Mouse (Mus musculus) brain, adult 2 months (tissue): ENCODE data around the gene 4933411K16Rik.

ENCODE experiments used
- DNase-seq: peaks from one replicate; pipeline ENCODE4 v3.0.0; 2011; ENCODE audit warnings: low read depth, low spot score

Gene 4933411K16Rik

DNA sequence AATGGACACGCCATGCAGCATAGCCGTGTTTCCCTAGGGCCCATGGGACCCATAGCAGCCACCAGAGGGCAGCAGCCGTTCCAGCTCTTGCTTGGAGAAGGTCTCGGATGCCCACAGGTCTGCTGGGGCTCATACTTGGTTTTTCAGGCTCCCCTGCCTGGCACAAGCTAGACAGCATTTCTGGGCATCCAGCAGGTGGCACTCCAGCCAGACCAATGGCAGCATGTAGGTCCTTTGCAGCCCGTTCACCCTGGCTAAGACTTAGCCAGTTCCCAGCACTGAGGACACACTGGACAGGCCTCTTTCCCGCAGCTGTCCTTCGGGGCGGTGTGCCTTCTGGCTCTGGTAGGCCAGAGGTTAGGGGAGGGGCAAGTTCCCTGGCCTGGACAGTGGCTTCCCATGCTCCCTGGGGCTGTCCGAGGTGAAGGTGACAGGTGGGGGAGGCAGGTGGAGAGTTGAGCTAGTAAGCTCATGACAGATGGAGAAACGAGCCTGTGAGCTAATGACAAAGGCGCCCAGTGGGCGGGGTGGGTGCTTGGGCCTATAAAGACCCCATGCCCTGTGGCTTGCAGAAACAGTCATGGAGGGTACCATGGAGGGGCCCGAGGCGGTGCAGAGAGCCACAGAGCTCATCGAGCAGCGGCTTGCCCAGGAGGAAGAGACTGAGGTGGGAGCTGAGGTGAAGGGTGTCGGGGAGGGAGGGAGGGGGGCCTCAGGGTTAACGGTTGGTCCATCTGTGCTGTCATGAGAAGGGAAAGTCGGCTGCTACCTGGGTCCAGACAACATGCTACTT, 16.4 kb upstream of the 4933411K16Rik start, which contains the start of gene Ankrd2:
TSS of gene Ankrd2 (plus strand) at position 545 of the 793 bp plus-strand sequence.
- peak; percentile 97 for DNase-seq

DNA sequence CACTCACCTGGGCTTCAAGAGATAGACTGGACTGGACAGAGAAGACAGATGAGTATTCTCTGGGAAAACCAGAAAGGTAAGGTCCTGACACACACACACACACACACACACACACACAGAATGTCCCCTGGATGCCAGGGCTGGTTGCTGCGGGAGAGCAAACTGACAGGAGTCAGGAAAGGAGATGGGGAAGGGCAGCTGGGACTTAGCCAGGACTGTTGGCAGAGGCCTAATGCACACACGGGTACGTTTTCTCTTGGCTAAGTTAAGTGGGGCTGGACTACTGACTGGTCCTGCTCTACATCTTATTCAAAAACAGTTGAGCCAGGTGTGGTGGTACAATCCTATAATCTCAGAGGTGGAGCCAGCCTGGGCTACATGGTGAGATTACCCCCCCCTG, 15.7 kb upstream of the 4933411K16Rik start:
- DNase-seq = no peak

DNA sequence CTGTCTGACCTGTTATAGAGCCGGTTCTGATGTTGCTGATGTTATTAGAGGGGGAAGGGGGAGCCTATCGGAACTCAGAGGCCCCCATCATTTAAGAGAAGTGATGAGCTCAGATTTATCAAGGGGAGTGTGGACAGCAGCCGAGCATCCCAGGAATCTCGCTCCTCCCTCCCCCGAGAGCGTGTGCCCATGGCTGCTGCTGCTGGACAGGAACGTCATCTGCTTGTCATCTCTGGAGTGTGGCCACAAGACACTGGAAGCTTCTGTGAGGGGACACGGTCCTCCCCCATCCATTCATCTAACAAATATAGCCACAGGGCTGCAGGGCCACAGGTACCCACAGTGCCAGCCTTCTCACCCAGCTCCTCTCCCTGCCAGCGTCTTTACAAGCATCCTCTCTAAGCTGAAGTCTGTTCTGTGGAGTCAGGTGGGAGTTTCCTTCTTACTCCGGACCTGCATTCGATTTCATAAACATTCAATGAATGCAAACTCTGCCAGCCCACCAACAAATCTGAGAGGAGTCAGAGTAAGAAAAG, 14.8 kb upstream of the 4933411K16Rik start:
- DNase-seq = no peak

DNA sequence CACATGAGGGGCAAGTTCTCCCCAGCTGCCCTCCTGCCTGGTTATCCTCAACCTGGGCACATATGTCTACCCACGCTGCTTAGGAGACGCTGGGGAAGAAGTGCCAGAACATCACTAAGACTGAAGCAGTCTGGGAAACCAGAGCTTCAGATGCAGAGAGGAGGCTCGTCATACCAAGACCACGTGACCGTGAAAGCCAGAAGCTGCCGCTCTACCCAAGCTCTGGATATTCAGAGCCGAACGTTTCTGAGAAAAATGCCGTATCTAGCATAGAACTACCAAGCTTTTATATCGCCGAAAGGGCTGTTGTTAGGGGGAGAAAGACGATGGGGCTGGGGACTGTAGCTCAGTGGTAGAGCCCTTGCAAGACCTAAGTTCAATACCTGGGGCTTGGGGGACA, 13.7 kb upstream of the 4933411K16Rik start:
- no peak for DNase-seq

DNA sequence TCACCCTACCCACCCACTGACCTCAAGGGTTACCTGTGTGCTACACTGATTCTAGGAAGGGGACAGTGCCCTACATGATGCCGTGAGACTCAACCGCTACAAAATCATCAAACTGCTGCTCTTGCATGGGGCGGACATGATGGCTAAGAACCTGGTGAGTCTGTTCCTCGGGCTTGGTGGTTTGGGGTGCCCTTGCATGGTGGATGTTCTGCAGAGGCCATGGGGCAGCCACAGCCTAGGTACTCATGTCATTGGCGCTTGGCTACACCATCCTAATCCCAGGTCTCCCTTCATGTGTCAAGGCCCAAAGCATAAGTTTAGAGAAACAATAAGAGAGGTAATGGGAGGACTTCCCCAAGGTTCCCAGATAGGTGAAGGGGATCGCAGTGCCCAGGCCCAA, 8.1 kb upstream of the 4933411K16Rik start:
- no peak for DNase-seq

DNA sequence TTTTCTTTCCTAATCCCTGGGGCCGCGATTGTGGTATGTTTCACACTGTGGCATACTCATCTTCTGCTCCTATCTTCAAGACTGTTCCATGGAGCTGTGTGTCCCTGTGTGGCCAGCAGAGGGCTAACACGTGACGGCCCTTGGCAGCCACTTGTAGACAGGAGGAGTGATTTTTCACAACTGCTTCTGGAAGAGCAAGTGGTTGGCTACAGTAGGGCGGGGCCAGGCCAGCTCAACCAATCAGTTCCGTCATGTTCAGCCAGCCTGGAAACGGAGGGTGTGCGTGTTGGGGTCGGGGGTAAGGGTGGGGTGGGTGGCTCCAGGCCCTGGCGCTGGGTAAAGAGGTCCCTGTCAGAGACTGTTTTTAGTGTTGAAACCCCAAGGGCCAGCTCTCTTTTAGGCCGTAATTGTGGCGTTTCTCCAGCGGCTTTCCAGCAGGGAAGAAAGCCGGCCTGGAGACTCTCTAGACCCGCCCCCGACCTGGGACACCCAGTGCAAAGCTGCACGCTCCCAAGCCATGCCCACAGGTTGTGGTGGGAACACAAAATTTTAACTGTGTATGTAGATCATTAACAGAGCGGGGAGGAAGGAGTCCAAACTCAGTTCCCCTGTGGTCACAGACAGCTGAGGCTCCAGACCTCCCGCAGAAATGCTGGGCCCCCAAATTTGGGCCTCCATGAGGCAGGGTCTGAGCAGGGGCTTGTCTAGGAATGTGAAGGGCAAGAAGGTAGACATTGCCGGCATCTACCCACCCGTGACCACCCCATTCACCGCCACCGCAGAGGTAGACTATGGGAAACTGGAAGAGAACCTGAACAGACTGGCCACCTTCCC, 6.6 kb upstream of the 4933411K16Rik start, which contains the start of gene Hoga1:
TSS of gene Hoga1 (plus strand) at position 342 of the 834 bp plus-strand sequence.
- DNase-seq = peak; percentile 65

DNA sequence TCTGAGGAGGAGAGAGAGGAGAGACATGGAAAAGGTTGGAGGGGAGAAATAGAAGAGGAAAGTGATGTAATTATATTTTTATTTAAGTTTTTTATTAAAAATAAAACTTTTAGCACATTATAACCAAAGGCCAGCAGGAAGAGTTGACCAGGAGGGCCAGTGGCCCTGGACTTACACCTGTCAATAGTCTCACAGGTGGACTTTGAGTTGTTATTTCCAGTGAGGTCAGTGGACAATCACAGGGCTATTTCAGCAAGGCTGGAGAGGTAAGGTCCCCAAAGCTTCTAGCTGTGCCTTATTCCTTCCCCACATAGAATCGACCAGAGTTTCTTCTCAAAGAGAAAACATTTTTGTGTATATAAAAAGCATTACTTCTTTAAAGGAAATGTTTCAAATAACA, 1.8 kb upstream of the 4933411K16Rik start:
- DNase-seq = no peak

DNA sequence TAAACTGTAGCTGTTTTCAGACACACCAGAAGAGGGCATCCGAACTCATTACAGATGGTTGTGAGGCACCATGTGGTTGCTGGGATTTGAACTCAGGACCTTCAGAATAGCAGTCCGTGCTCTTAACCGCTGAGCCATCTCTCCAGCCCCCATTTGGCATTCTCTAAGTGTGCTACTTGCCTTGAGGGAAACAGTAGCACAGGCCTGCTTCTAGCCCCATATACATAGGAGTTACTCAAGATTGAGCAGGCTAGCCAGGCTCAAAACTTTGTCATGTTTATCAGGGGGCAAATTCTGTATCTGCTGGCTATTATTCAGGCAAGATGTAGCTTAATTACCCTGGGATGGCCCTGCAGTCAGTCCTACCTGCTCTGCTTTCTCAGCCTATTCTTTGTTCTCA, 697 bp upstream of the 4933411K16Rik start:
- DNase-seq = no peak

DNA sequence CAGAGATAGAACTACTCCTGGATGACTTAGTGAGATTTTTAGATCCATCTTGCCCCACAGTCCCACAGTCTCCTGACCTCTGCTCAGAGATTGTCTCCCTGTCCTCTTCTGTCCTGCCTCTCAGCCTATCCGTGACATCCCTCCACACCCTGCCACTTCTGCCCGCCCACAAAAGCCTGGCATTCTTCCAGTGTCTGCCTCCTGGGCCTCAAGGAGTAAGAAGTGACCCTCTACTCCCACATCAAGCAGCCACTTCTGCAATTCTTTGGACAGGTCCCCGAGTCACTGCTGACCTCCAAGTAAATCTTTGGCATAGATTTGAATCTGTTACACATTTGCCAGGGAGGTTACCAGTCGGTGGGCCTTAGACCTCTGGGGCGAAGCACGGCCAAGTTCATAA, 2.2 kb downstream of the 4933411K16Rik start:
- no peak for DNase-seq

DNA sequence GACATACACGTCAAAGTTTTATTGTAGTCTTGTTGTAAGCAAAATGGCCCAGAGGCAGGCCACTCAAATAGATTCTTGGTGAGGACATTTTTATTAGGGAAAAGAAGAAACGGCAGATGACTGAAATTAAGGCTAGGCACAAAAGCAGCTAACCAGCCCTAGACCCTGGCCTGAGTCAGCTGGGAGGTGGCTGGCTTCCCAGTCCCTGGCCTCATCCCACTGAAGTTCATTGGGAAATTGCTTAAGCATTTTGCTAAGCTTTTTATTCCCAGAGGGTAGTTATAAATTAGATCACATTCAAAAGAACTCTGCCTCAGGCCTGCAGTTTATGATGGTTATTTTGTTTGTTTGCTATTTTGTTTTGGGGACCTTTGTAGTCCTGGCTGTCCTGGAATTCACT, 3.8 kb downstream of the 4933411K16Rik start:
- DNase-seq = no peak

DNA sequence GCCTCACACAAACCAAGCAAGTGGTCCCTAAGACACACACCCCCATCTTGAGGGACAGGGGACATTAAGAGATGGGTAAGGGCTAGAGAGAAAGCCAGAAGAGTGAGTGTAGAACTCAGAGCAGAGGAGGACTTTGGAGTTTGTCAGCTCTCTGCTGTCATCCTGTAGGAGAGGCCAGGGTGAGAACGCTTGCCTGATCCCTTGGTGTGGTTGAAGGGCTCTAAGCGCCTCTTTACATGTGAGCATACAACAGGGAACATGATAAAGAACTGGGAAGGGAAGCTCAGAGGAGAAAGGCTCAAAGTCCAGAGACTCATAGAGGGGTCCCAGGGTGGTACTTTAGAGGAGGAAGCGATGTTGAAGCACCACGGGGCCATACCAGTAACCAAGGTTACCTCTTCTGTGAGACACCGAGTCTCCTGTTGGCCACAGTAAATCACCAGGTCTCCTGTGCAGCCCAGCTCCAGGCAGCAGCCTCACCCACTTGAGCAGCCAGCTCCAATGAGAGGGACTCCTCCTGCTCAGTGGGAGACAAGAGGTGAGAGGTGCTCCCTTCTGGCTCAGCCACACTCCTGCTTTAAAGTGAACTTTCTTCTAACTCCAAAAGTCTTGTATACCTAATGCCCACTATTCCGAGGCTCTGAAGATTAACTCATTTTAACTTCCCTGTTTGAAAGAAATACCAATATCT, 4.8 kb downstream of the 4933411K16Rik start:
- no peak for DNase-seq

DNA sequence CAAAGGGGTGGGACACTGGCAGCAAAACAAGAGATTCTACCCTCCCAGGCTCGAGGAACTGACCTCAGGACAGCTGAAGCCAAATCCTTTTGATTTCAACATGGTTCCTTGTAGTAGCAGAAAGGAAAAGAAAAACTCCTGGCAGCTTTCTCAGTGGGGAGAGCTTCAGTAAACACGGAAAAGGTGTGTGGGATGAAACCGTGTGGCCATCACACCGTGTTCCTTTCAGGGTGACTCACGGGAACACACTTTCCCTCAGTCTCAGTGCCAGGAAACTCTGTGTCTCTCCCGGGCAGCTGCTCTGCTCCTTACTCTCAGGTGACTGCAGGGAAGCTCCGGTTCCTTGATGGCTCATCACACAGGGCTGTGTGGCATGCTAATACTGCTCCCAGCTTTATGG, 6.4 kb downstream of the 4933411K16Rik start:
- peak; percentile 60 for DNase-seq

DNA sequence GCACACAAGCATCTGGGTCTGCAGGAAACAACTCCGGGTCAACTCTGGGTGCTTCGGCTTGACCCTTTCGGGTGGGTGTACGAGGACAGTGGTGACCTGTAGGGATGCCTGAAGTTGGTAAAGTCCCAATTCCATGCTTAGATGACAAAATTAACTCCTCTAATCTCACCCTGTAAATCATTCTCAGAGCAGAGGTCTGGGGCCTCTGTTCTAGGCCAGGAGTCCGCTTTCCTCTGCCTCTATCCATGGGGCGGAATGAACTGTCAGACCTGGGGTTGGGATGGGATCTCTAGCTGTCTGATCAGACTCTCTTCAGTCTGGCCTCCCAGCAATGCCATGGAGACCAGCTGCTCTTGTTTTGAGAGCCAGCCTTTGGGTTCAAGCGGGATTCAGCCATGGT, 9.4 kb downstream of the 4933411K16Rik start:
- DNase-seq = no peak

DNA sequence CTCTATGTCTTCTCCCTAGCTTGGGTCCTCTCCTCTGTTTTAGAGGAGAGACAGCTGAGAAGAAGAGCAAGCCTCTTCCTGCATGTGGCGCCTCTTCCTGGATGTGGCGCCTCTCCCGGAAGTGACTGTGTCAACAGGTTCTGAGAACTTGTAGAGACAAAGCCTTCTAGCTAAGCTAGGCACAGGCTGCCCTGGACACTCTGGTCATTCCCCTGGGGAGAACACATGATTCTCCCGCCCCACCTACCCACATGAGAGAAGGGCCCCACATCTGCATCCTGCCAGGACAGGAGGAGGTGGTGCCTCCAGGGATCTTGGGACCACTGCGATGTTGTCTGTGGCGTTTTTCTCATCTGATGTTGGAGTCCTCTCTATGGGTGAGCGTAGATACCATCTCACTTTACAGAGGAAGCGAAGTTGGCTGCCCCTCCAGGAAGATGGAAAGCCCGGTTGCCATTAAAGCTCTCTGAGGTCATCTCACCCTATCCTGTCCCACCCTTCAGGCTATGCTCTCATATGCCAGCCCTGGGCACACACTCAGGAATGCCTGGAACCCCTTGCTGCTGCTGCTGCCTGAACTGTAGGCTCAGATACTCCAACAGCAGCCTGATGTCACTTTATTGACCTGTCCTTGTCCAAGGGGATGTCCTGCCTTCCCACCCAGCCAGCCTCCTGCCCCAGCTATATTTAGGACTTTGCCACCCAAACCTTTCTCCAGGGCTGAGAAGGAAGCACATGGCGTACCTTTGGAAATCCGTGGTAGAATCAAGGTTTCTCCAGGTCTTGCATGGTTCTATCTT, 16.6 kb downstream of the 4933411K16Rik start:
- DNase-seq = no peak

DNA sequence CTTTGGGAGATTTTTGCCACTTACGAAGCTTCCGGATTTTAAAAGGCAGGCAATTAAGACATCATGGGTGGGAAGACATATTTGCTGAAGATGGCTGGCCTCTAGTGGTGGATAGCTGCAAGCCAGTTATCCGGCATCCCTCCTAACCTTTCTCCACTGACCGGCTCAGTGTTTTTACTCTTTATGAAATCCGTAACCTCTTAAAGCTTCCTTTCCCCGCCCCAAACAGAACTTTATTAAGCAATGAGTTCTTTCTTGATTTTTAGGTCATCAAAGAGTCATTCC, 17.1 kb downstream of the 4933411K16Rik start:
- peak; percentile 77 for DNase-seq

DNA sequence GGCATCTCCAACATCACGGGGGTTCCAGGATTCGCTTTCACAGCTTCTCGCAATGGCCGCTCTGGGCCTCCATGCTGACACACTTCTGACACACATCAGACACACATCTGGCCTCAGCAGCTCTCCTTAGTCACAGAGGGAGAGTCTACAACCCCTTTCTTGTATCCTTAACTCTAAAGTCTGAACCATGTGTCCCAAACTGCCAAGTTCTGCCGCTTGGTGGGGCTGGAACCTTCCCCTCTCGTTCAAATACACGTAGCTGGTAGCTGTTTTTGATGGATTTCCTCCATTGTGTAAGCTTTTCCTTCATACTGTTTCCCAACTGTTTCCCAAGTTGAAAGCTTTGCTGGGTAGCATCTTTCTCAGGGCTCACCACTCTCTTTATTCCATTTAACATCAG, 19.2 kb downstream of the 4933411K16Rik start:
- peak; percentile 23 for DNase-seq

DNA sequence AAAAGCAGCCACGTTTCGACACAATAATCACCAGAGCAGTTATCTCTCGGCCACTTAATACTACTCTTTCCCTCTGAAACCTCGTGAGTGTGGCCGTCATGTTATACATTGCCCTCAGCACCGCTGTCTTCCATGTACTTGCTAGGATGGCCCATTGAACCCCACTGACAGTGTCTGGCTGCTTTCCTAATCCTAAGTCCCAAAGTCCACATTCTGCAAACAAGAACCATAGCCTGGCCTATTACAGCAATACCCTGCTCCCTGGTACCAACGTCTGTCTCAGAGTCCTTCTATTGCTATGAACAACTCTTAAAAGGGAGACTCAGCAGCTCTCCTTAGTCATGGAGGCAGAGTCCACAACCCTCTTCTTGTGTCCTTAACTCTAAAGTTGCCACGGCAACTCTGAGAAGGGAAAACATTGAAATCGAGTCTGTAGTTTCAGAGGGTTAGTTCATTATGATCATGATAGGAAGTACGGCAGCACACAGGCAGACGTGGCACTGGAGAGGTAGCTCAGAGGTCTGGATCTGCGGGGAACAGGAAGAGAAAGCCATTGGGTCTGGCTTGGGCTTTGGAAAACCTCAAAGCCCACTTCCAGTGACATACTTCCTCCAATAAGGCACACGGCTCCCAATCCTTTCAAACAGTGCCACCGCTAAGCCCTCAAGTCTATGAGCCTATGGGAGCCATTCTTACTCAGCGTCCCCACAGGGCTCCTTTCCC, 20.0 kb downstream of the 4933411K16Rik start:
- DNase-seq = no peak

DNA sequence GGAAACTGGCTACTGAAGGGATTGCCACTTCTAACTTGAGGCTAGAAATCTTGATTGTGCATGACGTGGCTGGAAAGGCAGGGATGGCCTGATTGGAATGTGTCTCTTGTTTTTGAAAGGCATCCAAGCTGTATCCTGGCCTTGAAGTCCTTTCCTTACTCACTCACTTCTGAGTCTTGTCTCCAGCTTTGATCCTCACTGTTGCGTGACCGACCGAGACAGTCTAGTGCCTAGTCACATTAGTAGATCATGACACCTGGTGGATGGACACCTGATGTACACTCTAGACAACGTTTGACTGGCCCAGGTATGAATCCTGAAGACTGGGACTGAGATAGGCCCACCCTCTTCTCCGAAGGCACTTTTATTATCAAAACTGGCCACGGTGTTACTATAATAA, 20.8 kb downstream of the 4933411K16Rik start:
- DNase-seq = no peak

DNA sequence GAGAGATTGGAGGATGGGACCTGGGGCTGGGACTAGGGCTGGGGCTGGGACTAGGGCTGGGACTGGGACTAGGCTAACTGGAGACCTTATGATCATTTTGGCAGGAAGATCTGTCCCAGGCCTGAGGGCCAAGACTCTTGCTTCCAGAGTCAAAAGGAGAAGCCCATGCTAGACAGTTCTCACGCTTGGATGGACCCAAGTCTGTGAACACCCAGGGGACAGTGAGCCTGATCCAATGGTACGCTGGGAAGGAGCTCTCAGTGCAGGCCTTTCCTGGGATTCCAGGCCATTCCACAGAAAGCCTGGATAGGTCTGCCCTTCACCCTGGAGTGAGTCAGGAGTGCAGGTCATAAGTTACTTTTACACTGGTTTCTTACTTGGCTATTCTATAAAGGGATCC, 23.0 kb downstream of the 4933411K16Rik start:
- DNase-seq = no peak

DNA sequence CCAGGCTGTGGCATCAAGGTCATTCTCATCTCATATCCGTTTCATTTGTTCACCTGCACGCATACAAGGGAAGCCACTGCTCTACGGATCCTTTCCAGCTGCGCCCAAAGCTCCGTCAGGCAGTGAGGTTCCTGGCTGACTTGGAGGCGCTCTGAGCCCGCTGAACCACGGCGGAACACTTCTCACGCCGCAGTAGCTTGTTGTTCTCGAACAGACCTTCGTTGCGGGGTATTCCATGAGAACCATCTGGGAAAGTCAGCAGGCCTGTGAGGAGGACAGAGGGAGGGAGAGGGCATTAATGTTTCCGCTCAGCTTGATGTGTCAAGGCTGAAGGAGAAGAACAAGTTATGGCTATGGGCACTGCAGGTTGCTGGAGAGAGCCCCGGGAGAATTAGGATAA, 23.9 kb downstream of the 4933411K16Rik start:
- DNase-seq = no peak

DNA sequence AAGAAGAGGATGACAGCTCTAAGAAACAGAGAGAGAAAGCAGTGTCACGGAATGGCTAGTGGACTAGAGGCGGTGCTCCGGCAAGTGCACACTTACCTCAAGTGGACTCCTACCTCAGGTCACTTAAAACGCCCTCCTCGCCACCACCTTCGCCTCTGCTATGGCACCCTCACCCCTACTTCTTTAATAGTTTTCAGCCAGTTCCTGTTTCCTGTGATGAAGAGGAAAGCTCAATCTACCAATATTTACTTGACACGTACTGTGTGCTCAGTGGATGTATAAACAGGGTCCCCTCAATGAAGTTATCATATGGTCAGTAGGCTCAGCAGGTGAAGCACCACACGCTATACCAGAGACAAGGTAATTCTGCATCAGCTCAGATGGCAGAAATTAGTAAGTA, 26.5 kb downstream of the 4933411K16Rik start:
- no peak for DNase-seq
